Mouse (Mus musculus) kidney, adult 18-20 months (tissue): ENCODE data around the gene Dhtkd1.

Source experiments
- DNase-seq: peaks from one replicate; pipeline ENCODE4 v3.0.0; 2021

The Dhtkd1 gene

DNA sequence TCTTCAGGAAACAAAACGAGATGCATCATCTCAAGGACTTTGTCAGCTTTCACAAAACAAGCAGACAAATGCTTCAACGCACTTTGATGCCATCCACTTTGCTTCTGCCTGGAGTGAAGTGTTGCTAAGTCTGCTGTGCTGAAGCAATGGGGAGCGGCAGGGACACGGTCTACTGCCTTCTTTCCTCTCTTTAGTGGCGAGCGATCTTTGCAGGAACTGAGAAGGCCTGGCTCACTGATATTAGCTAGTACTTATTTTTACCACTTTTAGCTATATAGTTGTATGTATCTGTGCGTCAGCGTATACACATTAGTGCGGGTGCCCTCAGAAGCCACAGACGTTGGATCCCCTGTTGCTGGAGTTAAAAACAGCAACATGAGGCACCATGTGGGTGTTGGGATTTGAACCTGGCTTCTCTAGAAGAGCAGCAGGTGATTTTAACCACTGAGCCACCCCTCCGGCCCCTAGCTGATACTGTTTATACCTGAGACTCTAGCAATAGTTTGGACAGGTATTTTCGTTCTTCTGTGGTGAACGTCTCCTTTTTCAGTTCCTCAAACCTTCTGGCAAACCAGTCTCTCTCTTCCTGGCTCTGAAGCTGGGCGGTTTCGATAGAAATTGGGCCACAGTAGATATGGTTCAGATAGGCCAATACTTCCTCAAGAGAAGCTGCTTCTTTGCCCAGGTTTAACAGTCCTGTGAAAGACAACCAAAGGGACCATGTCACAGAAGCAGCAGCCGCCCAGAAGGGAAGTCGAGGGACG, 12.1 kb downstream of the Dhtkd1 start:
- DNase-seq = no peak

- DNase-seq = no peak
Observed at GRCm38 (mm10) chr2:5929793-5930192, 12.8 kb downstream of the Dhtkd1 start.

GRCm38 (mm10) chr2:5927481-5927880, 15.1 kb downstream of the Dhtkd1 start:
- DNase-seq = no peak

DNA sequence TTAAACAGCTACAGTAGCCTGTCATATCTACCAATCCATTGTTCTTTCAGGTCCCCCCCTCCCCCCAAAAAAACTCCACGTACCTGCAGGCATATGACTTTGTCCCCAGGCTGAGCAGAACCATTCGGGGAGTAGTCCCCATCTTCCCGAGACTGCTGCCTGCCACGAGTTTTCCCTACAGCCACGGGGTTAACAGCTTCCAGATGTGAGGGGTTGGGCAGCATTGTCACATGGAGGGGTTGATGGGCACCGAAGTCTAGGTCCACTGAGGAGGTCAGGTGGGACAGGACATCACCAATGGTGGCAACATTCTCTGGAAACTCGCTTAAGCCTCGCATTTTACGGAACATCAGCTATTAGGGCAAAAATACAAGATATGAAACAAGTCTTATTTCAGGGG, 18.8 kb downstream of the Dhtkd1 start:
- DNase-seq = no peak

- no peak for DNase-seq
Observed at GRCm38 (mm10) chr2:5922823-5923222, 19.8 kb downstream of the Dhtkd1 start.

- no peak for DNase-seq
Observed at GRCm38 (mm10) chr2:5911282-5911965, 31.2 kb downstream of the Dhtkd1 start.

GRCm38 (mm10) chr2:5906625-5907024, 36.0 kb downstream of the Dhtkd1 start:
- DNase-seq = peak; percentile 57

GRCm38 (mm10) chr2:5906092-5906491, 36.5 kb downstream of the Dhtkd1 start:
- no peak for DNase-seq

DNA sequence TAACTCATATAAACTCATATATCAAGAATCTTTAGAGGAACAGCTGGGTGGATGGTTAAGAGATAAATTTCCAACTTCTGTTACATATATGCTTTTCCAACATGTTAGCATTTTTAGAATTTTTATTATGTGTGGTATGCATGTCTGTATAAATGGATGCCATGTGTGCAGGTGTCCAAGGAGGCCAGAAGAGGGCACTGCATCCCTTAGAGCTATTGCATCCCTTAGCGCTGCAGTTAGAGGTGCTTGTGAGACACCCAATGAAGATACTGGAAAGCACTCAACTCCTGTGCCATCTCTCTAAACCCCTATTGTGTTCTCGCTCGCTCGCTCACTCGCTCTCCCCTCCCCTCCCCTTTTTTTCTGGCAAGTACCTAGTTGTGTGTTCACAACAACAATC, 42.4 kb downstream of the Dhtkd1 start:
- no peak for DNase-seq

- peak; percentile 99 for DNase-seq
Observed at GRCm38 (mm10) chr2:5894843-5895570, 47.6 kb downstream of the Dhtkd1 start, which contains the start of gene Sec61a2. Sec61a2 (minus strand) TSS chr2:5895432.

DNA sequence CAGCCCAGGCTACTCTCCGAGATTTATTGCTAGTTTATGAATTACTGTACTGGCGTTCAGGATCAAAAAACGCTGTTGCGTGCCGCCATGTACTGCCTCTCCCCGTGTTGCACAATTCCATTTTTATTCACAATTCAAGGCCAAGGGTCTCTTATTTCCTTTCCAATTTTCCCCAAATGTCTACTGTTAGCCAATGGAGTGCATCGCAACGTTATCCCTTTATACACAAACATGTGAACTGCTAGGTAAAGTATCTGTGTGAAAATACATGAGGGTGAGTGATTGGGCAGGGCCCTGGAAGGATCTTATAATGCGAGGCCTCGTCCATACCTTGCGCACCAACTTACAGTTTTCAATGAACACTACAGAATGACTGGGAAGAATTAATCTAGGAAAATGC, 48.3 kb downstream of the Dhtkd1 start:
- DNase-seq = no peak

DNA sequence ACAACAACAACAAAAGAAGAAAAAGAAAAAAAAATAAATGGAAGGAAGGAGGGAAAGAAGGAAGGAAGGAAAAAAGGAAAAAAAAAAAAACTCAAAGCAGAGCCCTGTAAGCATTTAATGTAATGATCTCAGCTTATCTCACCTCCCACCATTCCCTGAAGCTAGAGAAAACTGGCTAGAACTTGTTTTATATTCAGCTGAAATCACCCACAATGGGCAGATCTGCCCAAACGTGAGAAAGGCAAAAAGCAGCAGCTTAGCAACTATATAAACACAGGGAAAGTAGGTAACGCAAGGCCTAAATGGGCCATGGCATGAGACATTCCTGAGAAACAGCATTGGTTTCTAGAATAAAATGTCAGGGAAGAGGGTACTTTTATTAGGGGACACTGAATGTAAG, 53.2 kb downstream of the Dhtkd1 start:
- DNase-seq = no peak

DNA sequence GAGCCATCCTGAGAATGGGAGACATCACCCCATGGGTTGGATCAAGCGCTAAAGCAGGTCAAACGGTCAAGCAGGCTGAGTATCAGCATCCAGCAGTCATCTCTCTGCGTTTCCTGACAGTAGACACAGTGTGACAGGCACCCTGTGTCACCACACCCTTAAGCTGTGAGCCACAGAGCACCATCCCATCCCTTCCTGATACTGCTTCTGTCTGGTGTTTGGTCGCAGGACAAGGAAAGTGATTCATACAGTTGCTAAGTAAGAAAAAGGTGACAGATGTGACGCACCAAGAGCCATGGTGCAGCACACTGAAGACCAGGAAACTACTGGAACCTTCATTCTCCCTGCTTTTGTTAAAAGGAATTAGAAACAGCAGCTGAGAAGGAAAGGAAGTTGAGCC, 53.7 kb downstream of the Dhtkd1 start:
- no peak for DNase-seq

- DNase-seq = no peak
Observed at GRCm38 (mm10) chr2:5877446-5877845, 65.1 kb downstream of the Dhtkd1 start.

GRCm38 (mm10) chr2:5869746-5870145, 72.8 kb downstream of the Dhtkd1 start:
- no peak for DNase-seq

DNA sequence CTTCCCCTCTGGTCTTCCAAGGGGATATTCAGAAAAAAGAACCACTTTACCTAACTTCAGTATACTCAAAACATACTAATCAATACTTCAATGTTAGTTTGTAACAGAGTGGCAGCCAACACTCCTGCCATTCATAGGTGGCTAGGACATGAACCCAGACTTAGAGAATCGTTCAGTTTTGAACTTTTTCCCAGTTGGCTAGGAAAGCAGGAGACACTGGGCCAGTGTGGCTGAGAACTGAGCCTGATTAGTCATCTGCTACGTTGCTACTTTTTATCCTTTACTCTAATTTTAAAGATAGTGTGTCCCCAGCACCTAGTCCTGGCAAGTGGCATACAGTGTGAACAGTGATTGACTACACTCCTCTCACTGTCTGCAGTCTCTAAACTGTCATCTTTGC, 74.9 kb downstream of the Dhtkd1 start:
- DNase-seq = no peak

DNA sequence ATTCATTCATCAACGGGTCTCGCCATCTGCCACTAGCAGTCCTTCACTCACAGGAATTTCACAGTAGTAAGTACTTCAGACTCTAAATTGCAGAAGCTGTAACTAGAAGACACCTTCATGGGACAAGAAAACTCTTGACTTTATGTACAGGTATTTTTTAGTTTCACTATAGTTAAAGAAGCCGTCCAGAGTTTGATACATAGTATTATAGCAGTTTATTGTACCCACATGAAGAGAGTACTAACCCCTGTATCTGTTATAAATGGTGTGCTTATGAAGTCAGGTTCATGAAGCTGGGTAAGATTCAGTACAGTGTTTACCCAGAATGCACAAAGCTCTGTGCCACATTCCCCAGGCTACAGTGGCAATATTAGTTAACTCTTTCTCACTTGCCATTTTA, 79.8 kb downstream of the Dhtkd1 start, which contains the start of gene Gm13199:
Gm13199 (minus strand) TSS at position 101 of the 400 bp plus-strand sequence.
- DNase-seq = no peak

DNA sequence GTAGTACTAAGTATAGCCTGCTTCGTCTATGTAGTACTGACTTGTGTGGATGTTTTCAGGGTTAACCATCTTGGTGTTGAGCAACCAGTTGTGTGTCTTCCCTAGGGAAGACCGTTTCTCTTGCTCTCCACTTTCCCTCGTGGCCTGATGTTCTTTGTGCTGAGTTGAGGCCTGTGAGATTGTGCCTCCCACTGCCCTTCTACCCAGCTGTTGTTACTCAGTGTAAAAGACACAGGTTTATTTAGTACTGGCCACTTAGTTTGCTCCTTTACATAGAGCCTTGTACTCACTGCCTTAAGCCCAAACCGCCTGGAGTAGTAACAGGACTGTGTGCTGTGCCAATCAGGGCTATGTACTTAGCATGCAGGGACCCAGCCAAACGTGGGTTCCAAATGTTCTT, 90.7 kb downstream of the Dhtkd1 start:
- no peak for DNase-seq

- no peak for DNase-seq
Observed at GRCm38 (mm10) chr2:5851116-5851515, 91.5 kb downstream of the Dhtkd1 start.
